Mouse (Mus musculus) neural tube, embryonic 13.5 days (tissue): ENCODE results near the gene Copz1. TPM values are rescaled to one million over a fixed set of nuclear protein-coding genes. Genes with fewer than 3 reads are reported as not detected.
"Not testable (repeated sequence)": the region's sequence is repeated elsewhere in the genome, so short reads cannot be mapped to it uniquely, and the experiment has no call there.

Source experiments
- ATAC-seq: fragments of 200-750 bp; cut with Nextera tagmentation; 2 replicates; pipeline ENCODE4 v1.8.0; 2017; ENCODE audit warnings: low read depth, mild to moderate bottlenecking, moderate TSS enrichment, moderate library complexity
- H3K27ac ChIP-seq: fragments of 300-500 bp; sonication (generic); replicated peaks from 2 replicates; pipeline ENCODE4 v1.5.1; 2015; ENCODE audit warnings: moderate library complexity, mild to moderate bottlenecking, inconsistent platforms
- H3K27me3 ChIP-seq: fragments of 300-500 bp; sonication (generic); 2 replicates; pipeline ENCODE4 v1.6.1; 2015; ENCODE audit warnings: mild to moderate bottlenecking, inconsistent platforms
- H3K36me3 ChIP-seq: fragments of 300-500 bp; sonication (generic); 2 replicates; pipeline ENCODE4 v1.6.1; 2015; ENCODE audit warnings: mild to moderate bottlenecking, inconsistent platforms
- H3K4me1 ChIP-seq: fragments of 300-500 bp; sonication (generic); replicated peaks from 2 replicates; pipeline ENCODE4 v1.6.1; 2015; ENCODE audit warnings: inconsistent platforms
- H3K4me2 ChIP-seq: fragments of 300-500 bp; sonication (generic); 2 replicates; pipeline ENCODE4 v1.6.1; 2015; ENCODE audit warnings: inconsistent platforms, mild to moderate bottlenecking, moderate library complexity
- H3K4me3 ChIP-seq: fragments of 300-500 bp; sonication (generic); 2 replicates; pipeline ENCODE4 v1.5.1; 2015; ENCODE audit warnings: mild to moderate bottlenecking, inconsistent platforms
- H3K9ac ChIP-seq: fragments of 300-500 bp; sonication (generic); 2 replicates; pipeline ENCODE4 v1.6.1; 2015; ENCODE audit warnings: moderate library complexity, mild to moderate bottlenecking, inconsistent platforms
- H3K9me3 ChIP-seq: fragments of 300-500 bp; sonication (generic); 2 replicates; pipeline ENCODE4 v1.6.1; 2016; ENCODE audit warnings: inconsistent platforms
- WGBS: fragments of 180-500 bp; shearing (Covaris S2); methylation state at CpG from one replicate; pipeline ENCODE4 v1.1.7; 2015; 5-methylcytosine and 5-hydroxymethylcytosine counted together
- polyA plus RNA-seq: library from polyadenylated mRNA; unstranded; fragments of >200 nt; fragmentation: Nextera tagmentation; extraction: Ambion mirVana; gene quantifications from 2 replicates; pipeline ENCODE4 v1.2.1, GENCODE M21; 2015

Gene Copz1
- polyA plus RNA-seq, 1 experiment from 2014 or later = 224 TPM

GRCm38 (mm10) chr15:103241071-103242018 is 31.2 kb upstream of the Copz1 start:
- not testable (repeated sequence) for ATAC-seq, H3K9me3 ChIP-seq, H3K27me3 ChIP-seq
- peaks cover 60% of the 10 kb centered on the region for H3K4me1 ChIP-seq
- H3K4me3 ChIP-seq = peak overlapping the region; percentile 54
- H3K27ac ChIP-seq = peak overlapping the region; percentile 91
- 13% methylated on average over 12 of the region's 12 CpGs for WGBS
- peak overlapping the region; percentile 76 for H3K9ac ChIP-seq
- H3K36me3 ChIP-seq = peaks cover 44% of the 10 kb centered on the region
- peak overlapping the region; percentile 91 for H3K4me2 ChIP-seq

DNA sequence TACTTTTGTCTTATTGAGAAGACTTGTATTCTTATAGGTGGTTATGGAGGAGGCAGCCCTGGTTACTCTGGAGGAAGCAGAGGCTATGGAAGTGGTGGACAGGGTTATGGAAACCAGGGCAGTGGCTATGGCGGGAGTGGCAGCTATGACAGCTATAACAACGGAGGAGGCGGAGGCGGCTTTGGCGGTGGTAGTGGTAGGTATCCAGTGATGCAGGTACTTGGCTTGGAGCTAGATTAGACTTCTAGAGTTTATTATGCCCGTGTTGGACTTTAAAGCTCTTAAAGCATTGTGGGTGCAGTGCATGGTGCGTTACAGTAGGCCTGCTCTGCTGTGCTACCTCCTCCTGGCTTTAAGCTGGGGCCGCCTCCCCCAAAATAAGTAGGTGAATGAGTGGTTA is 29.6 kb upstream of the Copz1 start:
- Histone ChIP-seq H3K9ac (peak overlapping the region; percentile 76), H3K4me1 (peaks cover 51% of the 10 kb centered on the region), H3K4me3 (peak overlapping the region; percentile 54), H3K9me3 (no peaks in the 10 kb centered on the region), H3K4me2 (peak overlapping the region; percentile 91), H3K27ac (no peak overlapping the region), H3K27me3 (no peaks in the 10 kb centered on the region), H3K36me3 (peaks cover 59% of the 10 kb centered on the region)
- no peak for ATAC-seq
- WGBS = 69% methylated on average over 8 of the region's 8 CpGs

DNA sequence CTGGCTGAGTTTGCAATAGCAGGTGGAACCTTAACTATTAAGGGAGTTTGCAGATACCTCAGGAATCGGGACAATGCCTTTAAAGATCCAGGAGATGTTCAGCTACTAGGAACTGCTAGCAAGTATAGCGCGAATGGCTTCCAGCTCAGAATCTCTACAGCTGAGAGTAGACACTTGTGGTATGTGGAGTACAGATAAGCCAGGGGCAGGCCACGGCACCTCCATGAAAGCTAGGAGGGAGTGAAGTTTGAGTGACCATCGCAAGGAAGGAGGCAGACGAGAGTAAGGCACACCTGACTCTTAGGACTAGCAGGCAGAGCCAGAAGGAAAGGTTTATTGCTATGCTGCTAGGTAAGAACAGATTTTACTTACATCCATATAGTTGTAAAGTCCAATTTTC is 26.9 kb upstream of the Copz1 start:
- Histone ChIP-seq H3K9me3 (no peaks in the 10 kb centered on the region), H3K9ac (no peak overlapping the region), H3K27ac (no peak overlapping the region), H3K4me3 (no peak overlapping the region), H3K4me1 (peaks cover 38% of the 10 kb centered on the region), H3K27me3 (no peaks in the 10 kb centered on the region), H3K36me3 (peaks cover 75% of the 10 kb centered on the region), H3K4me2 (no peak overlapping the region)
- ATAC-seq = no peak
- 82% methylated on average over 6 of the region's 6 CpGs for WGBS

GRCm38 (mm10) chr15:103247078-103247781 is 25.3 kb upstream of the Copz1 start:
- 91% methylated on average over 9 of the region's 9 CpGs for WGBS
- Histone ChIP-seq H3K27me3 (no peaks in the 10 kb centered on the region), H3K4me1 (peaks cover 28% of the 10 kb centered on the region), H3K36me3 (peaks cover 65% of the 10 kb centered on the region), H3K9me3 (no peaks in the 10 kb centered on the region), H3K9ac (no peak overlapping the region), H3K4me3 (no peak overlapping the region), H3K4me2 (no peak overlapping the region), H3K27ac (no peak overlapping the region)
- ATAC-seq = no peak

DNA sequence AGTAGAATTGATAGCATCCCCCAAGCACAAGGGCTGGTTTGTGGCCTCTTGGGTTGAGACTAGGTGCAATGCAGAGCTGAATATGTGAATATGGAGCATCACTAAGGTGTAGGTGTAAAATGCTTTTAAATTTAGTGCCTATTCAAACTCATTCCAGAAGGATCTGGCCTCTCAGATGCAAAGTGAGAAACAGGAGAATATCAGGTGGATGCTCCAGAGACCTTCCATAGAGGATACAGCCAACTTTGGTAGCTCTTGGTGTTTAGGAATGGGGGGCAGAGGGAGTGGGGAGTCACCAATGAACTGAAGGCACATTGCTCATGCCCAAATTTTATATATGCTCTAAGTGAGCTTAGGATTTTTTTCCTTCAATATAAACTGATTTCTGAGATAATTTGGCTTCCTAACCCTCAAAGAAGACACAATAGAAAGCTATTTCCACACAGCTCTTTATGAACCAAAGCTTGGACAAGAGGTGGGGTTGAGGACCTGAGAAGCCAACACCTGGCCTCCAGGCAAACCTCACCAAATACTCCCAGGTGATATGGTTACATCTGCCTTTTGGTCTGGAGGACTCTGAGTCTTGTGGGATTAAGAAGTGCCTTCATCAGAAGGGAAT is 24.6 kb upstream of the Copz1 start:
- ATAC-seq = no peak
- H3K4me3 ChIP-seq = no peak overlapping the region

GRCm38 (mm10) chr15:103248401-103249313 is 23.9 kb upstream of the Copz1 start:
- Histone ChIP-seq H3K4me1 (peaks cover 14% of the 10 kb centered on the region), H3K9me3 (no peaks in the 10 kb centered on the region), H3K36me3 (peaks cover 51% of the 10 kb centered on the region), H3K27me3 (no peaks in the 10 kb centered on the region), H3K9ac (no peak overlapping the region), H3K27ac (no peak overlapping the region), H3K4me3 (no peak overlapping the region), H3K4me2 (no peak overlapping the region)
- 0 out of 2 replicates have a peak, but pooled peaks have one; percentile 33 for ATAC-seq
- 82% methylated on average over 28 of the region's 28 CpGs for WGBS

More for the DNA sequence above, 24.6 kb upstream of the Copz1 start:
- no peaks in the 10 kb centered on the region for H3K27me3 ChIP-seq
- no peaks in the 10 kb centered on the region for H3K9me3 ChIP-seq
- H3K9ac ChIP-seq = no peak overlapping the region
- peaks cover 58% of the 10 kb centered on the region for H3K36me3 ChIP-seq
- H3K27ac ChIP-seq = no peak overlapping the region
- H3K4me1 ChIP-seq = peaks cover 22% of the 10 kb centered on the region
- H3K4me2 ChIP-seq = no peak overlapping the region

DNA sequence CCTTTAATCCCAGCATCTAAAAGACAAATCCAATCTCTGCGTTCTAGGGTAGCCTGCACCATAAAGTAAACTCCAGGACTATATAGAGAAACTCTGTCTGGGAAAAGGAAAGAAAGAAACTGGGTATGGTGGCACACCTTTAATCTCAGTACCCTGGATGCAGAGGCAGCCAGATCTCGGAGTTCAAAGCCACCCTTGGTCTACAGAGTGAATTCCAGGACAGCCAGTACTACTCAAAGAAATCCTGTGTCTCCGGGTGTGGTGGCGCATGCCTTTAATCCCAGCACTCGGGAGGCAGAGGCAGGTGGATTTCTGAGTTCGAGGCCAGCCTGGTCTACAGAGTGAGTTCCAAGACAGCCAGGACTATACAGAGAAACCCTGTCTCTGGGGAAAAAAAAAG is 23.0 kb upstream of the Copz1 start:
- H3K9ac ChIP-seq, H3K27ac ChIP-seq, H3K4me2 ChIP-seq, H3K27me3 ChIP-seq, H3K9me3 ChIP-seq, H3K4me3 ChIP-seq, ATAC-seq: not testable (repeated sequence)
- 85% methylated on average over 6 of the region's 6 CpGs for WGBS
- Histone ChIP-seq H3K36me3 (peaks cover 46% of the 10 kb centered on the region), H3K4me1 (peaks cover 10% of the 10 kb centered on the region)

GRCm38 (mm10) chr15:103250195-103250740 is 22.2 kb upstream of the Copz1 start:
- no peak for ATAC-seq
- Histone ChIP-seq H3K27me3 (peaks cover 2% of the 10 kb centered on the region; the same call in 1 of the 2 replicates), H3K4me1 (peaks cover 13% of the 10 kb centered on the region), H3K36me3 (peaks cover 42% of the 10 kb centered on the region), H3K27ac (no peak overlapping the region), H3K4me3 (no peak overlapping the region), H3K4me2 (no peak overlapping the region), H3K9me3 (no peaks in the 10 kb centered on the region), H3K9ac (no peak overlapping the region)
- 27% methylated on average over 2 of the region's 2 CpGs for WGBS

- Histone ChIP-seq H3K4me2 (no peak overlapping the region), H3K27me3 (peaks cover 2% of the 10 kb centered on the region; the same call in 1 of the 2 replicates), H3K9ac (no peak overlapping the region), H3K9me3 (no peaks in the 10 kb centered on the region), H3K4me3 (no peak overlapping the region), H3K36me3 (peaks cover 29% of the 10 kb centered on the region), H3K27ac (no peak overlapping the region), H3K4me1 (peaks cover 12% of the 10 kb centered on the region)
- 92% methylated on average over 1 of the region's 1 CpGs for WGBS
- no peak for ATAC-seq
Observed at GRCm38 (mm10) chr15:103251595-103251994, 20.9 kb upstream of the Copz1 start.

DNA sequence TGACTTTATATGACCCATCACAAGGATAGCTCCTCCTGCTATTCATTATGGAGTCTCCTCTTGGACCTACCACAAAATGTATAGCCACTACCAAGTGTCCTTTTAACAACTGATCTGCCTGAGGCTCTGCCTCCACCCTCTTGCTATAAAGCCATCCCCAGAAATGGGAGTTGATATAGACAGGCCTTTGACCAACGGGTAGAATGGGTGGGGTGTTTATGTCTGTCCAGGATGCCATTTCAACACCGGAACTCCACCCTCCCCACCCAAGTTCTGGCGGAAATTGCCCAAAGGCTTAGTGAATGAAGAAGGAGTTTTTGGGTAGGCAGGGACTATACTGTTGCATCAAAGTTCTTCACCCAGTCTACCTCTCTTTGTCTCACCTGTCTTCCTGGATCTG is 19.9 kb upstream of the Copz1 start:
- H3K4me3 ChIP-seq = no peak overlapping the region
- ATAC-seq = no peak

GRCm38 (mm10) chr15:103253352-103253751 is 19.2 kb upstream of the Copz1 start:
- no peaks in the 10 kb centered on the region for H3K9me3 ChIP-seq
- 92% methylated on average over 1 of the region's 1 CpGs for WGBS

More for the DNA sequence above, 19.9 kb upstream of the Copz1 start:
- H3K4me1 ChIP-seq = peaks cover 12% of the 10 kb centered on the region
- H3K27ac ChIP-seq = no peak overlapping the region
- WGBS = 86% methylated on average over 3 of the region's 3 CpGs
- H3K27me3 ChIP-seq = peaks cover 2% of the 10 kb centered on the region; the same call in 1 of the 2 replicates
- no peak overlapping the region for H3K4me2 ChIP-seq
- no peaks in the 10 kb centered on the region for H3K9me3 ChIP-seq
- no peak overlapping the region for H3K9ac ChIP-seq
- peaks cover 18% of the 10 kb centered on the region for H3K36me3 ChIP-seq

More at GRCm38 (mm10) chr15:103253352-103253751, 19.2 kb upstream of the Copz1 start:
- peaks cover 4% of the 10 kb centered on the region for H3K27me3 ChIP-seq
- no peak overlapping the region for H3K9ac ChIP-seq
- no peak overlapping the region for H3K27ac ChIP-seq
- peaks cover 16% of the 10 kb centered on the region for H3K4me1 ChIP-seq
- ATAC-seq = no peak
- H3K36me3 ChIP-seq = peaks cover 11% of the 10 kb centered on the region
- no peak overlapping the region for H3K4me2 ChIP-seq
- H3K4me3 ChIP-seq = no peak overlapping the region
